Mouse (Mus musculus) MEL (cell line): ENCODE measurements at regions not wholly inside any gene's neighbourhood (a gene's known extent, or its start where the extent isn't known, plus 50 kb on each side); places are given as distances from the start of the nearest gene placed in this dataset.

Source experiments
- DNase-seq: peaks from one replicate; pipeline ENCODE4 v3.0.0; 2011; ENCODE audit warnings: low read depth, low spot score
- H3K27ac ChIP-seq: 2 replicates; pipeline ENCODE4 v1.5.1; 2012; ENCODE audit warnings: low read depth, mild to moderate bottlenecking, control low read depth, low read length, moderate library complexity; ENCODE audit not compliant: control insufficient read depth
- H3K27me3 ChIP-seq, 2 experiments: fragments of 150-350 bp in 1 of 2; sonication (generic) in 1 of 2; 2 replicates each; pipeline ENCODE4 v1.6.1; 2012; ENCODE audit warnings: low read length in 2 of 2, mild to moderate bottlenecking in 2 of 2, improper control_type of control experiment in 1 of 2, moderate library complexity in 1 of 2; ENCODE audit not compliant: insufficient read depth in 2 of 2, control insufficient read depth in 1 of 2
- H3K36me3 ChIP-seq, 2 experiments: 2 replicates each; pipeline ENCODE4 v1.6.1; 2012 to 2014; ENCODE audit warnings: low read length in 2 of 2, improper control_type of control experiment in 1 of 2, inconsistent platforms in 1 of 2, mild to moderate bottlenecking in 1 of 2; ENCODE audit not compliant: insufficient read depth in 2 of 2, control insufficient read depth in 1 of 2
- H3K4me1 ChIP-seq, 2 experiments: fragments of 150-350 bp in 1 of 2; sonication (generic) in 1 of 2; 2 replicates each; pipeline ENCODE4 v1.6.1; 2012; ENCODE audit warnings: low read length in 2 of 2, improper control_type of control experiment in 1 of 2, mild to moderate bottlenecking in 1 of 2; ENCODE audit not compliant: insufficient read depth in 2 of 2, control insufficient read depth in 1 of 2
- H3K4me3 ChIP-seq, 2 experiments: fragments of 150-350 bp in 1 of 2; sonication (generic) in 1 of 2; 2 replicates each; pipeline ENCODE4 v1.5.1; 2012; ENCODE audit warnings: low read depth in 2 of 2, low read length in 2 of 2, mild to moderate bottlenecking in 2 of 2, moderate library complexity in 2 of 2, control low read depth in 1 of 2, improper control_type of control experiment in 1 of 2; ENCODE audit not compliant: control insufficient read depth in 1 of 2, insufficient read depth in 1 of 2
- H3K79me2 ChIP-seq: 2 replicates; pipeline ENCODE4 v1.6.1; 2012; ENCODE audit warnings: mild to moderate bottlenecking, low read length, moderate library complexity; ENCODE audit not compliant: control insufficient read depth, poor library complexity, insufficient read depth
- H3K9ac ChIP-seq: 2 replicates; pipeline ENCODE4 v1.6.1; 2012; ENCODE audit warnings: low read depth, mild to moderate bottlenecking, control low read depth, low read length, moderate library complexity; ENCODE audit not compliant: control insufficient read depth, poor library complexity, severe bottlenecking
- H3K9me3 ChIP-seq: fragments of 150-350 bp; sonication (generic); replicated peaks from 2 replicates; pipeline ENCODE4 v1.6.1; 2012; ENCODE audit warnings: mild to moderate bottlenecking, low read length, improper control_type of control experiment, moderate library complexity; ENCODE audit not compliant: insufficient read depth
- BHLHE40 ChIP-seq: IDR thresholded peaks from 2 replicates; pipeline ENCODE4 v1.6.1; 2012; ENCODE audit warnings: low read depth, mild to moderate bottlenecking, inconsistent platforms, low read length, improper control_type of control experiment, borderline replicate concordance
- CHD1 ChIP-seq: IDR thresholded peaks from 2 replicates; pipeline ENCODE4 v1.6.1; 2012; ENCODE audit warnings: low read depth, mild to moderate bottlenecking, inconsistent platforms, low read length, improper control_type of control experiment
- CHD2 ChIP-seq: IDR thresholded peaks from 2 replicates; pipeline ENCODE4 v1.6.1; 2011; ENCODE audit warnings: low read length, improper control_type of control experiment
- EP300 ChIP-seq, 2 experiments: IDR thresholded peaks; 2 replicates each; pipeline ENCODE4 v1.6.1; 2011; ENCODE audit warnings: improper control_type of control experiment in 2 of 2, low read length in 2 of 2, low read depth in 1 of 2, mild to moderate bottlenecking in 1 of 2
- ETS1 ChIP-seq: IDR thresholded peaks from 2 replicates; pipeline ENCODE4 v1.6.1; 2012; ENCODE audit warnings: low read depth, mild to moderate bottlenecking, inconsistent platforms, low read length, improper control_type of control experiment, moderate library complexity
- GABPA ChIP-seq: IDR thresholded peaks from 2 replicates; pipeline ENCODE4 v1.6.1; 2012; ENCODE audit warnings: low read depth, mild to moderate bottlenecking, inconsistent platforms, low read length, improper control_type of control experiment, moderate library complexity
- JUND ChIP-seq: IDR thresholded peaks from 2 replicates; pipeline ENCODE4 v1.6.1; 2011; ENCODE audit warnings: low read depth, mild to moderate bottlenecking, improper control_type of control experiment, low read length
- MAFK ChIP-seq: IDR thresholded peaks from 2 replicates; pipeline ENCODE4 v1.6.1; 2011; ENCODE audit warnings: low read depth, mild to moderate bottlenecking, low read length, improper control_type of control experiment, borderline replicate concordance
- MAZ ChIP-seq: IDR thresholded peaks from 2 replicates; pipeline ENCODE4 v1.6.1; 2012; ENCODE audit warnings: low read depth, mild to moderate bottlenecking, inconsistent platforms, low read length, improper control_type of control experiment
- MEF2A ChIP-seq: IDR thresholded peaks from 2 replicates; pipeline ENCODE4 v1.6.1; 2014; ENCODE audit warnings: low read depth, mild to moderate bottlenecking, inconsistent platforms, low read length, improper control_type of control experiment; ENCODE audit not compliant: poor library complexity, insufficient replicate concordance, severe bottlenecking; ENCODE audit errors: extremely low read depth
- MYC ChIP-seq: IDR thresholded peaks from 2 replicates; pipeline ENCODE4 v1.6.1; 2011; ENCODE audit warnings: low read depth, mild to moderate bottlenecking, low read length, improper control_type of control experiment, moderate library complexity
- NRF1 ChIP-seq: IDR thresholded peaks from 2 replicates; pipeline ENCODE4 v1.6.1; 2014; ENCODE audit warnings: low read depth, mild to moderate bottlenecking, inconsistent platforms, low read length, improper control_type of control experiment, moderate library complexity; ENCODE audit not compliant: poor library complexity, insufficient read depth, severe bottlenecking
- POLR2AphosphoS2 ChIP-seq: IDR thresholded peaks from 2 replicates; pipeline ENCODE4 v1.6.1; 2011; ENCODE audit warnings: low read length, improper control_type of control experiment
- POLR2AphosphoS5 ChIP-seq: IDR thresholded peaks from 2 replicates; pipeline ENCODE4 v1.6.1; 2012; ENCODE audit warnings: low read depth, borderline replicate concordance, mild to moderate bottlenecking, inconsistent platforms, low read length, moderate library complexity, mixed read lengths
- SIN3A ChIP-seq: IDR thresholded peaks from 2 replicates; pipeline ENCODE4 v1.6.1; 2012; ENCODE audit warnings: low read length, improper control_type of control experiment, inconsistent platforms
- SMC3 ChIP-seq: IDR thresholded peaks from 2 replicates; pipeline ENCODE4 v1.6.1; 2011; ENCODE audit warnings: low read depth, low read length, improper control_type of control experiment
- TAL1 ChIP-seq: IDR thresholded peaks from 2 replicates; pipeline ENCODE4 v1.6.1; 2012; ENCODE audit warnings: mild to moderate bottlenecking, inconsistent platforms, low read length, moderate library complexity, mixed read lengths
- TBP ChIP-seq: IDR thresholded peaks from 2 replicates; pipeline ENCODE4 v1.8.0; 2011; ENCODE audit warnings: low read depth, low read length, improper control_type of control experiment
- USF1 ChIP-seq: IDR thresholded peaks from 2 replicates; pipeline ENCODE4 v1.6.1; 2014; ENCODE audit warnings: low read depth, mild to moderate bottlenecking, inconsistent platforms, low read length, improper control_type of control experiment, moderate library complexity
- USF2 ChIP-seq, 2 experiments: IDR thresholded peaks; 2 replicates each; pipeline ENCODE4 v1.6.1; 2011 to 2012; ENCODE audit warnings: improper control_type of control experiment in 2 of 2, low read length in 2 of 2, borderline replicate concordance in 1 of 2, inconsistent platforms in 1 of 2, low read depth in 1 of 2, mild to moderate bottlenecking in 1 of 2; ENCODE audit not compliant: insufficient read depth in 1 of 2
- ZC3H11A ChIP-seq: IDR thresholded peaks from 2 replicates; pipeline ENCODE4 v1.6.1; 2012; ENCODE audit warnings: low read depth, mild to moderate bottlenecking, inconsistent platforms, low read length, improper control_type of control experiment
- ZKSCAN1 ChIP-seq: IDR thresholded peaks from 2 replicates; pipeline ENCODE4 v1.6.1; 2012; ENCODE audit warnings: low read depth, mild to moderate bottlenecking, inconsistent platforms, low read length, improper control_type of control experiment, moderate library complexity
- ZMIZ1 ChIP-seq: IDR thresholded peaks from 2 replicates; pipeline ENCODE4 v1.6.1; 2012; ENCODE audit warnings: low read depth, mild to moderate bottlenecking, inconsistent platforms, low read length, improper control_type of control experiment, moderate library complexity
- ZNF384 ChIP-seq: IDR thresholded peaks from 2 replicates; pipeline ENCODE4 v1.6.1; 2012; ENCODE audit warnings: low read depth, mild to moderate bottlenecking, inconsistent platforms, low read length, improper control_type of control experiment

- DNase-seq: no peak
- no peak overlapping the region for H3K27ac ChIP-seq
- H3K4me3 ChIP-seq: no peak overlapping the region
- H3K9ac ChIP-seq: no peak overlapping the region
- TF ChIP-seq GABPA (no peak), MAZ (no peak), ETS1 (no peak), MYC (no peak), ZC3H11A (no peak), MEF2A (no peak), ZMIZ1 (no peak), EP300 (IDR thresholded peaks at IDR 0.05; ENCODE audit: low read depth in 1 of 2, low read length in 2 of 2) (no peak), CHD2 (no peak), USF2 (IDR thresholded peaks at IDR 0.05; ENCODE audit: borderline replicate concordance in 1 of 2, insufficient read depth in 1 of 2, low read depth in 1 of 2, low read length in 2 of 2) (no peak), BHLHE40 (no peak), USF1 (no peak), ZKSCAN1 (no peak), POLR2AphosphoS2 (no peak), SIN3A (no peak), SMC3 (no peak), JUND (no peak)
- TF ChIP-seq, all 39 proteins: peak for 0
- H3K36me3 ChIP-seq: no peaks in the 10 kb centered on the region
- no peaks in the 10 kb centered on the region for H3K9me3 ChIP-seq
- H3K4me1 ChIP-seq: no peaks in the 10 kb centered on the region
- no peaks in the 10 kb centered on the region for H3K79me2 ChIP-seq
- peaks cover 0 to 2% of the 10 kb centered on the region in 2 experiments; a peak in 2 of 4 replicates for H3K27me3 ChIP-seq
Observed at GRCm38 (mm10) chr17:4865621-4866020, 128.5 kb upstream of the Arid1b start.

- Histone ChIP-seq H3K36me3 (no peaks in the 10 kb centered on the region), H3K79me2 (no peaks in the 10 kb centered on the region), H3K27ac (no peak overlapping the region), H3K9ac (no peak overlapping the region), H3K4me1 (no peaks in the 10 kb centered on the region), H3K27me3 (peaks cover 0 to 2% of the 10 kb centered on the region in 2 experiments; a peak in 2 of 4 replicates)
- TF ChIP-seq USF1: no peak
- TF ChIP-seq ETS1: no peak
- no peak for TF ChIP-seq TAL1
- TF ChIP-seq MEF2A: no peak
- no peak for TF ChIP-seq MAFK
- no peak for TF ChIP-seq CHD1
- no peak for TF ChIP-seq SIN3A
- TF ChIP-seq POLR2AphosphoS5: no peak
- no peak for TF ChIP-seq EP300 (IDR thresholded peaks at IDR 0.05; ENCODE audit: low read depth in 1 of 2, low read length in 2 of 2)
- no peak for TF ChIP-seq JUND
- TF ChIP-seq TBP: no peak
- TF ChIP-seq ZNF384: no peak
- TF ChIP-seq ZC3H11A: no peak
- no peak for TF ChIP-seq USF2 (IDR thresholded peaks at IDR 0.05; ENCODE audit: borderline replicate concordance in 1 of 2, insufficient read depth in 1 of 2, low read depth in 1 of 2, low read length in 2 of 2)
- no peak for TF ChIP-seq NRF1
- TF ChIP-seq, all 39 proteins: peak for 0
- no peak overlapping the region for H3K4me3 ChIP-seq
- DNase-seq: no peak
- no peaks in the 10 kb centered on the region for H3K9me3 ChIP-seq
Observed at GRCm38 (mm10) chr17:4866026-4866896, 127.9 kb upstream of the Arid1b start.
